Mouse (Mus musculus) heart, embryonic 14.5 days (tissue): ENCODE results near the gene Plpp2. TPM values are rescaled to one million over a fixed set of nuclear protein-coding genes. Genes with fewer than 3 reads are reported as not detected.

Experiments
- ATAC-seq: fragments of 200-750 bp; cut with Nextera tagmentation; 2 replicates; pipeline ENCODE4 v1.8.0; 2017; ENCODE audit warnings: low read depth, moderate TSS enrichment; ENCODE audit not compliant: insufficient number of reproducible peaks, insufficient read depth, low FRiP score
- H3K27ac ChIP-seq, 2 experiments: fragments of 200-500 bp in 1 of 2; fragments of 300-500 bp in 1 of 2; sonication (generic) in 1 of 2; replicated peaks in 1 of 2; 2 replicates each; pipeline ENCODE4 v1.5.1; 2012 to 2014; ENCODE audit warnings: low read depth in 2 of 2, low read length in 2 of 2, control low read depth in 1 of 2, mild to moderate bottlenecking in 1 of 2, mixed read lengths in 1 of 2; ENCODE audit not compliant: control insufficient read depth in 1 of 2, insufficient read depth in 1 of 2
- H3K27me3 ChIP-seq: fragments of 300-500 bp; sonication (generic); 2 replicates; pipeline ENCODE4 v1.6.1; 2014; ENCODE audit warnings: mild to moderate bottlenecking, low read length, control low read depth; ENCODE audit not compliant: control insufficient read depth, insufficient read depth
- H3K36me3 ChIP-seq: fragments of 300-500 bp; sonication (generic); 2 replicates; pipeline ENCODE4 v1.6.1; 2014; ENCODE audit warnings: mild to moderate bottlenecking, control low read depth, low read length, mixed read lengths; ENCODE audit not compliant: control insufficient read depth, insufficient read depth
- H3K4me1 ChIP-seq, 2 experiments: fragments of 200-500 bp in 1 of 2; fragments of 300-500 bp in 1 of 2; sonication (generic) in 1 of 2; 2 replicates each; pipeline ENCODE4 v1.6.1; 2012 to 2014; ENCODE audit warnings: low read length in 2 of 2, control low read depth in 1 of 2, mixed read lengths in 1 of 2; ENCODE audit not compliant: control insufficient read depth in 2 of 2, insufficient read depth in 2 of 2
- H3K4me2 ChIP-seq: fragments of 300-500 bp; sonication (generic); 2 replicates; pipeline ENCODE4 v1.6.1; 2014; ENCODE audit warnings: mild to moderate bottlenecking, low read length
- H3K4me3 ChIP-seq, 2 experiments: fragments of 200-500 bp in 1 of 2; fragments of 300-500 bp in 1 of 2; sonication (generic) in 1 of 2; 2 replicates each; pipeline ENCODE4 v1.5.1; 2012 to 2014; ENCODE audit warnings: low read length in 2 of 2, mild to moderate bottlenecking in 2 of 2, control low read depth in 1 of 2, low read depth in 1 of 2, moderate library complexity in 1 of 2; ENCODE audit not compliant: control insufficient read depth in 1 of 2, insufficient read depth in 1 of 2
- H3K9ac ChIP-seq: fragments of 300-500 bp; sonication (generic); 2 replicates; pipeline ENCODE4 v1.6.1; 2014; ENCODE audit warnings: mild to moderate bottlenecking, low read length
- H3K9me3 ChIP-seq: fragments of 300-500 bp; sonication (generic); 2 replicates; pipeline ENCODE4 v1.6.1; 2016; ENCODE audit warnings: low read length, control low read depth; ENCODE audit not compliant: control insufficient read depth
- WGBS: fragments of 180-500 bp; shearing (Covaris S2); extraction: QIAGEN DNeasy Blood & Tissue Kit; methylation state at CpG from one replicate; pipeline ENCODE4 v1.1.7; 2014; 5-methylcytosine and 5-hydroxymethylcytosine counted together
- microRNA-seq: library from miRNA; unstranded; fragments of <30 nt; microRNA quantifications from one replicate; pipeline ENCODE4, GENCODE M21; 2016
- polyA plus RNA-seq: library from polyadenylated mRNA; unstranded; fragments of >200 nt; fragmentation: Nextera tagmentation; extraction: Ambion mirVana; gene quantifications from 2 replicates; pipeline ENCODE4 v1.2.1, GENCODE M21; 2014

Plpp2 gene
- polyA plus RNA-seq, 1 experiment from 2014 or later = 10.3 TPM

GRCm38 (mm10) chr10:79502830-79503644, 30.6 kb downstream of the Plpp2 start:
- no peak for ATAC-seq
- no peak overlapping the region for H3K9ac ChIP-seq

GRCm38 (mm10) chr10:79496701-79497288, 36.8 kb downstream of the Plpp2 start:
- Histone ChIP-seq H3K4me1 (no peaks in the 10 kb centered on the region), H3K9ac (no peak overlapping the region), H3K4me2 (no peak overlapping the region), H3K4me3 (no peak overlapping the region), H3K27ac (no peak overlapping the region), H3K36me3 (no peaks in the 10 kb centered on the region), H3K9me3 (no peaks in the 10 kb centered on the region), H3K27me3 (no peaks in the 10 kb centered on the region)
- 38% methylated on average over 2 of the region's 2 CpGs for WGBS
- no peak for ATAC-seq

More at GRCm38 (mm10) chr10:79502830-79503644, 30.6 kb downstream of the Plpp2 start:
- no peaks in the 10 kb centered on the region for H3K9me3 ChIP-seq
- no peaks in the 10 kb centered on the region for H3K4me1 ChIP-seq
- no peak overlapping the region for H3K4me2 ChIP-seq
- no peak overlapping the region for H3K27ac ChIP-seq
- no peaks in the 10 kb centered on the region for H3K36me3 ChIP-seq
- no peak overlapping the region for H3K4me3 ChIP-seq
- H3K27me3 ChIP-seq = no peaks in the 10 kb centered on the region
- WGBS = 60% methylated on average over 6 of the region's 6 CpGs

GRCm38 (mm10) chr10:79495886-79496285, 37.7 kb downstream of the Plpp2 start:
- Histone ChIP-seq H3K4me3 (no peak overlapping the region), H3K36me3 (no peaks in the 10 kb centered on the region), H3K27ac (no peak overlapping the region), H3K9ac (no peak overlapping the region), H3K4me1 (no peaks in the 10 kb centered on the region), H3K4me2 (no peak overlapping the region), H3K27me3 (no peaks in the 10 kb centered on the region), H3K9me3 (no peaks in the 10 kb centered on the region)
- ATAC-seq = no peak
- WGBS = 62% methylated on average over 3 of the region's 3 CpGs

Small RNA genes within 50 kb of the gene (microRNA-seq; reads per million reads assigned to microRNA genes)
- not detected for gene Mir6909

Other genes with a start within 250 kb of the Plpp2 start
- not detected in 2 replicates for gene Vmn2r82, start 177.3 kb downstream of the Plpp2 start, polyA plus RNA-seq
- gene Vmn2r83, start 65.1 kb downstream of the Plpp2 start, polyA plus RNA-seq = not detected in 2 replicates
- 22.1 and 30.6 TPM in 2 replicates for gene Mier2, start 21.4 kb upstream of the Plpp2 start, polyA plus RNA-seq
- not detected in 2 replicates for gene Theg, start 53.5 kb upstream of the Plpp2 start, polyA plus RNA-seq
- gene C2cd4c, start 80.2 kb upstream of the Plpp2 start, polyA plus RNA-seq = not detected in 2 replicates
- 1.5 and 1.6 TPM in 2 replicates for gene Shc2, start 104.1 kb upstream of the Plpp2 start, polyA plus RNA-seq
- gene Odf3l2, start 111.9 kb upstream of the Plpp2 start, polyA plus RNA-seq = not detected in 2 replicates
- 1.00 and 1.8 TPM in 2 replicates for gene Madcam1, start 130.8 kb upstream of the Plpp2 start, polyA plus RNA-seq
- gene Tpgs1, start 135.6 kb upstream of the Plpp2 start, polyA plus RNA-seq = 44.5 and 48.2 TPM in 2 replicates
- 106 and 109 TPM in 2 replicates for gene Cdc34, start 148.4 kb upstream of the Plpp2 start, polyA plus RNA-seq
- gene Gzmm, start 155.2 kb upstream of the Plpp2 start, polyA plus RNA-seq = 0.77 and 0.94 TPM in 2 replicates
- gene Bsg, start 170.7 kb upstream of the Plpp2 start, polyA plus RNA-seq = 989 and 1,200 TPM in 2 replicates
- gene Hcn2, start 182.8 kb upstream of the Plpp2 start, polyA plus RNA-seq = 0.05 and 0.19 TPM in 2 replicates
- gene Polrmt, start 212.8 kb upstream of the Plpp2 start, polyA plus RNA-seq = 20.2 and 27.4 TPM in 2 replicates
- 0.12 and 0.38 TPM in 2 replicates for gene Fgf22, start 221.3 kb upstream of the Plpp2 start, polyA plus RNA-seq
- gene Rnf126, start 233.2 kb upstream of the Plpp2 start, polyA plus RNA-seq = 54.4 and 62.5 TPM in 2 replicates
- gene Fstl3, start 243.5 kb upstream of the Plpp2 start, polyA plus RNA-seq = 19.9 and 21.1 TPM in 2 replicates